8 mouse cellular contexts compared by ENCODE assay signal in the genomic region with DNA sequence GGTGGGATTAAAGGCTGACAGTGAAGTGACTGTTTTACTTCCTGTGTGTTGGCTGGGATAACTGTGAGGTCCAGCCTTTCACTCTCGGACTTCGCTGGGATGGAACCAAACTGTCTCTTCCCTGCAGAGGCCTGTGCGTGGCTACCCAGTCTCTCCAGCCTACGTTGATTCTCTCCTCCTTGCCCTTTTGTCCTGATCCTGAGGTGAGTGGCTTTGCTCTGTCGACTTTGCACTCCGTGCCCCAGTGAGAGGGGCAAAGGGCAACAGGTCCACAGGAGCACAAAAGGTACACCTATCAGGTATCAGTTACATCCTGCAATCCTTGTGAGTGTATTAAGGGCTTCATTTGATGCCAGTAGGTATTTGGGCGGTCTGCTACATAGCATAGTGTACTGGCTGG. TPM values are rescaled to one million over a fixed set of nuclear protein-coding genes. Genes with fewer than 3 reads are reported as not detected.
DNase-seq lines count a peak whose midpoint lies in the region; ATAC-seq and TF ChIP-seq lines count a peak whose summit lies in the region.

A gene (plus strand): TSS at position 87 of the 400 bp plus-strand sequence.

- no peak within 1 kb of the TSS for H3K4me2 ChIP-seq in embryonic facial prominence, embryonic 11.5 days (ENCODE audit: low read depth, low read length)
- peak within 1 kb of the TSS; percentile 65 for H3K4me2 ChIP-seq in heart, embryonic 14.5 days (ENCODE audit: low read length)
- peak within 1 kb of the TSS; percentile 18 for H3K4me2 ChIP-seq in midbrain, embryonic 13.5 days (replicated peaks)

- H3K27me3 ChIP-seq in embryonic facial prominence, embryonic 11.5 days (ENCODE audit: control insufficient read depth, insufficient read depth, low read length), result no peaks in the 10 kb centered on the region
- H3K27me3 ChIP-seq in heart, embryonic 14.5 days (ENCODE audit: control insufficient read depth, insufficient read depth, low read length), result no peaks in the 10 kb centered on the region
- no peaks in the 10 kb centered on the region for H3K27me3 ChIP-seq in midbrain, embryonic 13.5 days

- peaks cover 7% of the 10 kb centered on the region for H3K9me3 ChIP-seq in embryonic facial prominence, embryonic 11.5 days (replicated peaks; ENCODE audit: control insufficient read depth, low read length)
- peaks cover 22% of the 10 kb centered on the region for H3K9me3 ChIP-seq in heart, embryonic 14.5 days (ENCODE audit: control insufficient read depth, low read length)
- H3K9me3 ChIP-seq in midbrain, embryonic 13.5 days, result peaks cover 21% of the 10 kb centered on the region

- H3K36me3 ChIP-seq in embryonic facial prominence, embryonic 11.5 days (replicated peaks; ENCODE audit: control insufficient read depth, insufficient read depth, low read depth, low read length), result no peaks in the 10 kb centered on the region
- no peaks in the 10 kb centered on the region for H3K36me3 ChIP-seq in heart, embryonic 14.5 days (ENCODE audit: control insufficient read depth, insufficient read depth, low read length)
- H3K36me3 ChIP-seq in midbrain, embryonic 13.5 days, result peaks cover 48% of the 10 kb centered on the region

- H3K9ac ChIP-seq in embryonic facial prominence, embryonic 11.5 days (replicated peaks; ENCODE audit: low read length), result no peak within 1 kb of the TSS
- H3K9ac ChIP-seq in heart, embryonic 14.5 days (ENCODE audit: low read length), result peak within 1 kb of the TSS; percentile 46
- H3K9ac ChIP-seq in midbrain, embryonic 13.5 days (replicated peaks), result no peak within 1 kb of the TSS

- WGBS in embryonic facial prominence, embryonic 11.5 days, result 62% methylated on average over 7 of the region's 7 CpGs
- WGBS in heart, embryonic 14.5 days, result 71% methylated on average over 7 of the region's 7 CpGs
- 76% methylated on average over 7 of the region's 7 CpGs for WGBS in midbrain, embryonic 13.5 days

- peak within 1 kb of the TSS; percentile 26; the same call in 1 of the 2 replicates for H3K4me3 ChIP-seq in layer of hippocampus, adult 2 months
- H3K4me3 ChIP-seq in embryonic facial prominence, embryonic 11.5 days (ENCODE audit: low read depth, low read length), result no peak within 1 kb of the TSS
- H3K4me3 ChIP-seq in heart, embryonic 14.5 days (ENCODE audit: control insufficient read depth in 1 of 2, insufficient read depth in 1 of 2, low read depth in 1 of 2, low read length in 2 of 2), result peak within 1 kb of the TSS; percentile 24 to 35
- peak within 1 kb of the TSS; percentile 2; the same call in 1 of the 2 replicates for H3K4me3 ChIP-seq in midbrain, embryonic 13.5 days (replicated peaks)

- no peak for DNase-seq in layer of hippocampus, adult 2 months (ENCODE audit: low spot score in 2 of 2)
- DNase-seq in layer of hippocampus, adult 9-11 months, result no peak
- DNase-seq in embryonic facial prominence, embryonic 11.5 days (ENCODE audit: low spot score), result no peak
- DNase-seq in layer of hippocampus, postnatal 10 days (ENCODE audit: low spot score in 2 of 2), result no peak
- no peak for DNase-seq in yolk sac, embryonic 10.5 days (ENCODE audit: low spot score)
- DNase-seq in right cerebral cortex, adult 18-20 months, result no peak

- TF ChIP-seq CTCF in layer of hippocampus, adult 2 months (conservative IDR thresholded peaks at IDR 0.05), result no peak

- H3K27ac ChIP-seq in layer of hippocampus, adult 2 months, result no peak within 1 kb of the TSS
- no peak within 1 kb of the TSS for H3K27ac ChIP-seq in embryonic facial prominence, embryonic 11.5 days (replicated peaks; ENCODE audit: low read depth, low read length)
- no peak within 1 kb of the TSS for H3K27ac ChIP-seq in heart, embryonic 14.5 days (replicated peaks in 1 of 2; ENCODE audit: control insufficient read depth in 1 of 2, insufficient read depth in 1 of 2, low read depth in 2 of 2, low read length in 2 of 2)
- no peak within 1 kb of the TSS for H3K27ac ChIP-seq in midbrain, embryonic 13.5 days

- no peaks in the 10 kb centered on the region for H3K4me1 ChIP-seq in embryonic facial prominence, embryonic 11.5 days (ENCODE audit: control insufficient read depth, insufficient read depth, low read length)
- peaks cover 0 to 7% of the 10 kb centered on the region in 2 experiments; a peak in 1 of 4 replicates for H3K4me1 ChIP-seq in heart, embryonic 14.5 days (ENCODE audit: control insufficient read depth in 2 of 2, insufficient read depth in 2 of 2, low read length in 2 of 2)
- peaks cover 23% of the 10 kb centered on the region for H3K4me1 ChIP-seq in midbrain, embryonic 13.5 days (replicated peaks)

- no peak for ATAC-seq in embryonic facial prominence, embryonic 11.5 days (replicated peaks; ENCODE audit: insufficient number of reproducible peaks, low FRiP score, low TSS enrichment, low read depth)
- no peak for ATAC-seq in heart, embryonic 14.5 days (ENCODE audit: insufficient number of reproducible peaks, insufficient read depth, low FRiP score, low read depth)
- ATAC-seq in midbrain, embryonic 13.5 days, result no peak

RNA-seq across cellular contexts. Expression of the gene that starts here (rescaled TPM):
- total RNA-seq in layer of hippocampus, adult 2 months (2021), result 10 to 100 TPM; 56.7 to 62.1 TPM
- polyA plus RNA-seq in embryonic facial prominence, embryonic 11.5 days (2014; fragmentation: Nextera tagmentation; extraction: Ambion mirVana), result 38.8 and 39.6 TPM in 2 replicates
- 31.7 and 32.4 TPM in 2 replicates for polyA plus RNA-seq in heart, embryonic 14.5 days (2014; fragmentation: Nextera tagmentation; extraction: Ambion mirVana)
- total RNA-seq in layer of hippocampus, postnatal 10 days (2021), result 10 to 100 TPM; 67.5 to 69.4 TPM
- polyA plus RNA-seq in midbrain, embryonic 13.5 days (2015; fragmentation: Nextera tagmentation; extraction: Ambion mirVana), result 41.7 and 42.8 TPM in 2 replicates
